In genomic region chr12:111161943-111162311, GRCm38 (mm10) we compare ENCODE assay signal across 11 mouse cellular contexts. TPM values are rescaled to one million over a fixed set of nuclear protein-coding genes. Genes with fewer than 3 reads are reported as not detected.
DNase-seq lines count a peak whose midpoint lies in the region; ATAC-seq and TF ChIP-seq lines count a peak whose summit lies in the region.
"Had no signal": no experiment of that assay in that cellular context is flagged by ENCODE, and none has a peak within 500 bp of the region (broad histone marks: within the 10 kb centered on the region; RNA-seq: fewer than 3 reads in every experiment).

No protein-coding gene starts in this region.

- peak overlapping the region; percentile 13; the same call in 1 of the 2 replicates for H3K9ac ChIP-seq in MEL (ENCODE audit: control insufficient read depth, low read depth, low read length, poor library complexity, severe bottlenecking)
- H3K9ac ChIP-seq in hindbrain, postnatal 0 days (replicated peaks; ENCODE audit: low read length): peak overlapping the region; percentile 37
- H3K9ac ChIP-seq in liver, embryonic 15.5 days: no peak overlapping the region

- no peak for ATAC-seq in CD4-positive, CD25-positive, alpha-beta regulatory T cell, adult 4 months
- no peak for ATAC-seq in hindbrain, postnatal 0 days
- ATAC-seq in liver, embryonic 15.5 days (ENCODE audit: insufficient read depth): no peak

- no peak for TF ChIP-seq RAD21 in MEL (IDR thresholded peaks at IDR 0.05; ENCODE audit: low read depth, low read length)

- no peak for TF ChIP-seq EP300 in MEL (IDR thresholded peaks at IDR 0.05; ENCODE audit: low read depth in 1 of 2, low read length in 2 of 2)

- TF ChIP-seq CTCF in MEL (IDR thresholded peaks at IDR 0.05 in 2 of 3, conservative IDR thresholded peaks at IDR 0.05 in 1 of 3; ENCODE audit: control insufficient read depth in 1 of 3, insufficient read depth in 1 of 3, low read depth in 2 of 3, low read length in 3 of 3, poor library complexity in 1 of 3, severe bottlenecking in 1 of 3): no peak
- TF ChIP-seq CTCF in hindbrain, postnatal 0 days (IDR thresholded peaks at IDR 0.05; ENCODE audit: low read depth): no peak

- peaks cover 6 to 35% of the 10 kb centered on the region in 2 experiments; a peak in 3 of 4 replicates for H3K4me1 ChIP-seq in MEL (ENCODE audit: control insufficient read depth in 1 of 2, insufficient read depth in 2 of 2, low read length in 2 of 2)
- H3K4me1 ChIP-seq in hindbrain, postnatal 0 days (ENCODE audit: insufficient read depth, low read length): peaks cover 24% of the 10 kb centered on the region; the same call in 1 of the 2 replicates
- H3K4me1 ChIP-seq in liver, embryonic 15.5 days (replicated peaks): peaks cover 79% of the 10 kb centered on the region

- no peak for TF ChIP-seq POLR2A in MEL (IDR thresholded peaks at IDR 0.05; ENCODE audit: control insufficient read depth in 1 of 2, insufficient read depth in 1 of 2, low read depth in 1 of 2, low read length in 2 of 2, poor library complexity in 1 of 2)

- peak overlapping the region; percentile 22 to 51 for H3K4me3 ChIP-seq in MEL (ENCODE audit: control insufficient read depth in 1 of 2, insufficient read depth in 1 of 2, low read depth in 2 of 2, low read length in 2 of 2)
- H3K4me3 ChIP-seq in hindbrain, postnatal 0 days (ENCODE audit: low read length): 0 out of 2 replicates have a peak overlapping the region, but pooled peaks have one; percentile 1
- H3K4me3 ChIP-seq in liver, embryonic 15.5 days (replicated peaks): no peak overlapping the region

- H3K4me2 ChIP-seq in hindbrain, postnatal 0 days (ENCODE audit: low read depth, low read length): peak overlapping the region; percentile 46
- H3K4me2 ChIP-seq in liver, embryonic 15.5 days: peak overlapping the region; percentile 50

- H3K27ac ChIP-seq in MEL (ENCODE audit: control insufficient read depth, low read depth, low read length): peak overlapping the region; percentile 9; the same call in 1 of the 2 replicates
- peak overlapping the region; percentile 81 for H3K27ac ChIP-seq in hindbrain, postnatal 0 days
- H3K27ac ChIP-seq in liver, embryonic 15.5 days (replicated peaks): no peak overlapping the region; the same call in 1 of the 2 replicates

- H3K9me3 ChIP-seq in MEL (replicated peaks; ENCODE audit: insufficient read depth, low read length): no peaks in the 10 kb centered on the region
- H3K9me3 ChIP-seq in hindbrain, postnatal 0 days (ENCODE audit: low read length): no peaks in the 10 kb centered on the region
- H3K9me3 ChIP-seq in liver, embryonic 15.5 days (replicated peaks): no peaks in the 10 kb centered on the region

- H3K27me3 ChIP-seq in MEL (ENCODE audit: control insufficient read depth in 1 of 2, insufficient read depth in 2 of 2, low read length in 2 of 2): no peaks in the 10 kb centered on the region
- H3K27me3 ChIP-seq in hindbrain, postnatal 0 days (ENCODE audit: insufficient read depth, low read length): no peaks in the 10 kb centered on the region
- H3K27me3 ChIP-seq in liver, embryonic 15.5 days: peaks cover 5% of the 10 kb centered on the region; the same call in 1 of the 2 replicates

- DNase-seq in CD4-positive, CD25-positive, alpha-beta regulatory T cell, adult 2 months (ENCODE audit: low read depth, low spot score): peak; percentile 27
- no peak for DNase-seq in MEL (ENCODE audit: low read depth, low spot score)
- no peak for DNase-seq in hindbrain, postnatal 0 days (ENCODE audit: low spot score)
- DNase-seq in urinary bladder, postnatal 14 days (ENCODE audit: low spot score): no peak
- DNase-seq in urinary bladder, postnatal 25 days (ENCODE audit: low spot score): no peak
- DNase-seq in layer of hippocampus, adult 11-12 months (ENCODE audit: low spot score): no peak
- DNase-seq: adrenal gland, postnatal 25 days had no signal

- peaks cover 0 to 10% of the 10 kb centered on the region in 2 experiments; a peak in 2 of 4 replicates for H3K36me3 ChIP-seq in MEL (ENCODE audit: control insufficient read depth in 1 of 2, insufficient read depth in 2 of 2, low read length in 2 of 2)
- no peaks in the 10 kb centered on the region for H3K36me3 ChIP-seq in hindbrain, postnatal 0 days (ENCODE audit: insufficient read depth, low read length)
- H3K36me3 ChIP-seq in liver, embryonic 15.5 days (replicated peaks): no peaks in the 10 kb centered on the region

- WGBS in hindbrain, postnatal 0 days: 25% methylated on average over 7 of the region's 7 CpGs
- 23% methylated on average over 7 of the region's 7 CpGs for WGBS in liver, embryonic 15.5 days (ENCODE audit: insufficient replicate concordance)

- peaks cover 11% of the 10 kb centered on the region for H3K79me2 ChIP-seq in MEL (ENCODE audit: control insufficient read depth, insufficient read depth, low read length, poor library complexity)

TF ChIP-seq in MEL, 35 proteins besides CTCF, POLR2A, EP300 and RAD21:
- TF ChIP-seq ETS1 (IDR thresholded peaks at IDR 0.05; ENCODE audit: low read depth, low read length): no peak
- TF ChIP-seq GABPA (IDR thresholded peaks at IDR 0.05; ENCODE audit: low read depth, low read length): no peak
- no peak for TF ChIP-seq CHD1 (IDR thresholded peaks at IDR 0.05; ENCODE audit: low read depth, low read length)
- TF ChIP-seq BHLHE40 (IDR thresholded peaks at IDR 0.05; ENCODE audit: borderline replicate concordance, low read depth, low read length): no peak
- TF ChIP-seq HCFC1 (IDR thresholded peaks at IDR 0.05; ENCODE audit: low read depth, low read length): no peak

RNA-seq across cellular contexts. Expression of gene Traf3, which starts 4.2 kb away (rescaled TPM):
- polyA plus RNA-seq in CD4-positive, CD25-positive, alpha-beta regulatory T cell, adult 4 months (2017; shearing (Covaris generic)): 10 to 100 TPM; 14.1 to 15.5 TPM
- 21.1 and 21.4 TPM in 2 replicates for total RNA-seq in MEL (2012; rRNA removed)
- polyA plus RNA-seq in MEL (2012; ENCODE audit: insufficient read depth in 1 of 2, insufficient read length in 2 of 2, low read depth in 1 of 2, low replicate concordance in 2 of 2, missing spikeins in 1 of 2): 10 to 100 TPM in 1 of 2 experiments, not detected in 1; 40.7 TPM
- 35.8 and 40.8 TPM in 2 replicates for total RNA-seq in hindbrain, postnatal 0 days (2014; rRNA removed)
- polyA plus RNA-seq in hindbrain, postnatal 0 days (2015; fragmentation: Nextera tagmentation; extraction: Ambion mirVana): 12.9 and 13.7 TPM in 2 replicates
- 2.2 and 2.3 TPM in 2 replicates for polyA plus RNA-seq in liver, embryonic 15.5 days (2015; fragmentation: Nextera tagmentation; extraction: Ambion mirVana)

RNA-seq across cellular contexts. Expression of gene 4930595D18Rik, which starts 22.4 kb away (rescaled TPM):
- polyA plus RNA-seq in CD4-positive, CD25-positive, alpha-beta regulatory T cell, adult 4 months (2017; shearing (Covaris generic)): 1 to 10 TPM in 1 of 2 experiments, not detected in 1; 1.2 TPM
- total RNA-seq in MEL (2012; rRNA removed): not detected in 2 replicates
- under 1 TPM in 1 of 2 experiments, not detected in 1; 0.35 TPM for polyA plus RNA-seq in MEL (2012; ENCODE audit: insufficient read depth in 1 of 2, insufficient read length in 2 of 2, low read depth in 1 of 2, low replicate concordance in 2 of 2, missing spikeins in 1 of 2)
- not detected in 2 replicates for total RNA-seq in hindbrain, postnatal 0 days (2014; rRNA removed)
- polyA plus RNA-seq in hindbrain, postnatal 0 days (2015; fragmentation: Nextera tagmentation; extraction: Ambion mirVana): not detected in 2 replicates
- not detected in 2 replicates for polyA plus RNA-seq in liver, embryonic 15.5 days (2015; fragmentation: Nextera tagmentation; extraction: Ambion mirVana)
- total RNA-seq: adrenal gland, postnatal 25 days; megakaryocyte-erythroid progenitor cell, adult 5-6 weeks had no signal
- polyA plus RNA-seq: urinary bladder, adult 2 months had no signal
